Mouse (Mus musculus) myocyte (in vitro differentiated cells): ENCODE results near the gene Rpl4.

Experiments used
- E2F4 ChIP-seq: IDR thresholded peaks from one replicate; pipeline ENCODE4 v1.6.1; 2011; ENCODE audit warnings: mild to moderate bottlenecking, control low read depth, moderate library complexity; ENCODE audit not compliant: insufficient read depth
- POLR2A ChIP-seq: IDR thresholded peaks from one replicate; pipeline ENCODE4 v1.6.1; 2011; ENCODE audit warnings: low read depth, mild to moderate bottlenecking, control low read depth, moderate library complexity; ENCODE audit not compliant: insufficient read length
- POLR2AphosphoS2 ChIP-seq: IDR thresholded peaks from one replicate; pipeline ENCODE4 v1.6.1; 2011; ENCODE audit warnings: low read depth, control low read depth; ENCODE audit not compliant: insufficient read length
- USF1 ChIP-seq: IDR thresholded peaks from one replicate; pipeline ENCODE4 v1.6.1; 2011; ENCODE audit warnings: low read depth, mild to moderate bottlenecking, control low read depth, moderate library complexity

DNA sequence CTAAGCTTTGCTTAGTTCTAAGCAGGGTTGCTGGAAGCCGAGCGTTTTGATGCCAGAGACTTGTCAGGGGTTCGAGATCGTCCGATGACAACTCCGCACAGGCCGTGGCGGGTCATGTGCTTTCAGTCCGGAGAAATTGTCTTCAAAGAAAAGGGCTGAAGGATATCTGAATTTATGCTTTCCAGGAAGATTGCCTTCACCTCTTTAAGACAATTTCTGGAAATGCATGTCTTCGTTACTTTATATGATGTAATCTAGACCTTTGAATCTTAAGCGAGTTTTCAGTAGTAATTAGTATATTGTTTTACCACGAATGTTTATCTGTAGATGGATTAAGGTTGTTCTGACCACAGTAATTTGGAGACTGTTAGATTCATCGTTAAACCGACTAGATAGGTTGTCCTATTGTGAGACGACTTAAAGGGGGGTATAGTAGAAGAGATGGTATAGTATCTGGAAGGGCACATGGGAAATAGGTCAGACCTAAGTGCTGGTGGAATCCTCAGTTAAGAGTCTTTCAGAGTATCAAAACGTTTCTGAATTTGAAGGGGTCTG, 568 bp downstream of the Rpl4 start:
- TF ChIP-seq E2F4 (no peak), POLR2A (no peak), POLR2AphosphoS2 (no peak), USF1 (no peak)
